Mouse (Mus musculus) kidney, postnatal 25 days (tissue): ENCODE data around the gene Hipk3.

Experiments
- DNase-seq, 2 experiments: peaks; one replicate each; pipeline ENCODE4 v3.0.0; 2021; ENCODE audit warnings: mixed read lengths in 2 of 2

The Hipk3 gene

GRCm38 (mm10) chr2:104410963-104411545, 83.2 kb downstream of the Hipk3 start, which contains the start of gene D430041D05Rik:
Gene D430041D05Rik, minus strand, starts transcription at chr2:104411013.
- DNase-seq, result no peak

- DNase-seq, result peak; percentile 5 to 40
These were observed 84.1 kb downstream of the Hipk3 start for GRCm38 (mm10) chr2:104409851-104410821.

GRCm38 (mm10) chr2:104408351-104408750, 85.9 kb downstream of the Hipk3 start:
- DNase-seq, result no peak

- no peak for DNase-seq
These were observed 86.3 kb downstream of the Hipk3 start for GRCm38 (mm10) chr2:104407913-104408312.

- no peak for DNase-seq
These were observed 90.2 kb downstream of the Hipk3 start for GRCm38 (mm10) chr2:104404036-104404435.

- no peak for DNase-seq
These were observed 95.5 kb downstream of the Hipk3 start for GRCm38 (mm10) chr2:104398651-104399290.

GRCm38 (mm10) chr2:104395961-104396360, 98.3 kb downstream of the Hipk3 start:
- DNase-seq, result no peak

GRCm38 (mm10) chr2:104394769-104395168, 99.5 kb downstream of the Hipk3 start:
- DNase-seq, result no peak

GRCm38 (mm10) chr2:104392700-104393312, 101.4 kb downstream of the Hipk3 start:
- no peak for DNase-seq

- DNase-seq, result no peak
These were observed 105.0 kb downstream of the Hipk3 start for GRCm38 (mm10) chr2:104389231-104389630.

GRCm38 (mm10) chr2:104385941-104386340, 108.3 kb downstream of the Hipk3 start:
- DNase-seq, result no peak

GRCm38 (mm10) chr2:104383589-104383988, 110.7 kb downstream of the Hipk3 start:
- no peak for DNase-seq

- no peak for DNase-seq
These were observed 111.4 kb downstream of the Hipk3 start for GRCm38 (mm10) chr2:104382813-104383212.

GRCm38 (mm10) chr2:104379304-104379703, 114.9 kb downstream of the Hipk3 start:
- peak in 1 of 2 experiments; percentile 23 for DNase-seq

GRCm38 (mm10) chr2:104378791-104379190, 115.5 kb downstream of the Hipk3 start:
- no peak for DNase-seq

- DNase-seq, result peak; percentile 12 to 65
These were observed 116.3 kb downstream of the Hipk3 start for GRCm38 (mm10) chr2:104377990-104378389.
